Comparison of ENCODE assay signal across 28 mouse cellular contexts in genomic region chr10:96527864-96528263, GRCm38 (mm10).
DNase-seq lines count a peak whose midpoint lies in the region; ATAC-seq lines count a peak whose summit lies in the region.
"Had no signal": no experiment of that assay in that cellular context is flagged by ENCODE, and none has a peak within 500 bp of the region (broad histone marks: within the 10 kb centered on the region; RNA-seq: fewer than 3 reads in every experiment).

No protein-coding gene starts in this region.

- H3K27ac ChIP-seq in intestine, embryonic 16.5 days (ENCODE audit: low read length) = no peak overlapping the region
- no peak overlapping the region for H3K27ac ChIP-seq in forebrain, embryonic 12.5 days
- H3K27ac ChIP-seq: embryonic facial prominence, embryonic 13.5 days; embryonic facial prominence, embryonic 15.5 days; forebrain, embryonic 10.5 days; forebrain, embryonic 13.5 days; forebrain, embryonic 15.5 days had no signal

- no peaks in the 10 kb centered on the region for H3K36me3 ChIP-seq in intestine, embryonic 16.5 days (ENCODE audit: control insufficient read depth, insufficient read depth, low read length)
- no peaks in the 10 kb centered on the region for H3K36me3 ChIP-seq in forebrain, embryonic 12.5 days (replicated peaks)
- H3K36me3 ChIP-seq: embryonic facial prominence, embryonic 13.5 days; embryonic facial prominence, embryonic 15.5 days; forebrain, embryonic 10.5 days; forebrain, embryonic 15.5 days; G1E had no signal

- H3K9ac ChIP-seq in intestine, embryonic 16.5 days (ENCODE audit: low read depth, low read length) = no peak overlapping the region
- H3K9ac ChIP-seq in forebrain, embryonic 12.5 days = no peak overlapping the region
- H3K9ac ChIP-seq: embryonic facial prominence, embryonic 13.5 days; embryonic facial prominence, embryonic 15.5 days; forebrain, embryonic 13.5 days; forebrain, embryonic 15.5 days; forebrain, postnatal 0 days had no signal

- DNase-seq in thymus, postnatal 14 days = no peak
- DNase-seq in urinary bladder, postnatal 14 days (ENCODE audit: low spot score) = no peak
- DNase-seq: adrenal gland, adult 8-10 months; adrenal gland, postnatal 14 days; adrenal gland, postnatal 36 days; B cell, adult 2 months; cerebellum, adult 11-12 months; cerebellum, adult 2 months; cerebellum, adult 9-10 months; cerebellum, postnatal 10 days; cerebellum, postnatal 25 days; embryo, embryonic 11 days; forebrain, postnatal 0 days had no signal

- WGBS in intestine, embryonic 16.5 days = 72% methylated on average over 3 of the region's 3 CpGs
- 94% methylated on average over 3 of the region's 3 CpGs for WGBS in forebrain, embryonic 12.5 days

- no peaks in the 10 kb centered on the region for H3K9me3 ChIP-seq in intestine, embryonic 16.5 days (ENCODE audit: control insufficient read depth, low read length)
- no peaks in the 10 kb centered on the region for H3K9me3 ChIP-seq in forebrain, embryonic 12.5 days
- H3K9me3 ChIP-seq: embryonic facial prominence, embryonic 13.5 days; forebrain, embryonic 10.5 days; forebrain, embryonic 13.5 days; forebrain, embryonic 15.5 days had no signal

- 0 out of 2 replicates have a peak, but pooled peaks cover 3% of the 10 kb centered on the region for H3K4me1 ChIP-seq in intestine, embryonic 16.5 days (ENCODE audit: control insufficient read depth, insufficient read depth, low read length)
- H3K4me1 ChIP-seq in forebrain, embryonic 12.5 days = peaks cover 14% of the 10 kb centered on the region
- H3K4me1 ChIP-seq: embryonic facial prominence, embryonic 13.5 days; embryonic facial prominence, embryonic 15.5 days had no signal

- H3K4me3 ChIP-seq in intestine, embryonic 16.5 days (ENCODE audit: low read length) = no peak overlapping the region
- H3K4me3 ChIP-seq in forebrain, embryonic 12.5 days (replicated peaks) = no peak overlapping the region
- H3K4me3 ChIP-seq: embryonic facial prominence, embryonic 13.5 days; embryonic facial prominence, embryonic 15.5 days; erythroblast, embryonic 14.5 days; forebrain, embryonic 10.5 days; forebrain, embryonic 13.5 days; forebrain, embryonic 15.5 days had no signal

- H3K4me2 ChIP-seq in intestine, embryonic 16.5 days (ENCODE audit: low read depth, low read length) = no peak overlapping the region
- no peak overlapping the region for H3K4me2 ChIP-seq in forebrain, embryonic 12.5 days
- H3K4me2 ChIP-seq: embryonic facial prominence, embryonic 13.5 days; embryonic facial prominence, embryonic 15.5 days; forebrain, embryonic 13.5 days; forebrain, embryonic 15.5 days had no signal

- no peaks in the 10 kb centered on the region for H3K27me3 ChIP-seq in intestine, embryonic 16.5 days (replicated peaks; ENCODE audit: control insufficient read depth, insufficient read depth, low read length)
- H3K27me3 ChIP-seq in forebrain, embryonic 12.5 days = no peaks in the 10 kb centered on the region
- H3K27me3 ChIP-seq: CH12.LX; embryonic facial prominence, embryonic 13.5 days; embryonic facial prominence, embryonic 15.5 days; forebrain, embryonic 13.5 days; forebrain, embryonic 15.5 days; Patski had no signal

- ATAC-seq in common myeloid progenitor, adult 5-6 weeks (replicated peaks; ENCODE audit: low read depth, poor library complexity, severe bottlenecking) = peak; percentile 68
- ATAC-seq in intestine, embryonic 16.5 days = peak; percentile 66
- peak; percentile 97 for ATAC-seq in megakaryocyte progenitor cell, adult 5-6 weeks (replicated peaks; ENCODE audit: poor library complexity)
- no peak for ATAC-seq in forebrain, embryonic 12.5 days (ENCODE audit: low FRiP score)
- ATAC-seq: activated CD4-positive, CD25-positive, alpha-beta regulatory T cell, adult 4 months; CD4-positive, CD25-positive, alpha-beta regulatory T cell, adult 4 months; forebrain, embryonic 13.5 days; forebrain, embryonic 15.5 days; forebrain, postnatal 0 days; Patski had no signal
